Mouse (Mus musculus) myocyte (in vitro differentiated cells): ENCODE measurements around the gene Gnas. TPM values are rescaled to one million over a fixed set of nuclear protein-coding genes. Genes with fewer than 3 reads are reported as not detected.

Experiments
- H3K27me3 ChIP-seq: one replicate; pipeline ENCODE4 v1.6.1; 2011; ENCODE audit not compliant: control insufficient read depth, insufficient read depth, insufficient read length
- H3K36me3 ChIP-seq: one replicate; pipeline ENCODE4 v1.6.1; 2011; ENCODE audit not compliant: control insufficient read depth, insufficient read depth
- H3K4me2 ChIP-seq: one replicate; pipeline ENCODE4 v1.6.1; 2011; ENCODE audit warnings: low read depth, control low read depth
- H3K4me3 ChIP-seq: one replicate; pipeline ENCODE4 v1.5.1; 2011; ENCODE audit warnings: mild to moderate bottlenecking, control low read depth, moderate library complexity
- H3K79me2 ChIP-seq: one replicate; pipeline ENCODE4 v1.6.1; 2011; ENCODE audit not compliant: control insufficient read depth, insufficient read depth
- H3ac ChIP-seq: one replicate; pipeline ENCODE4 v1.6.1; 2011; ENCODE audit not compliant: control insufficient read depth, insufficient read length
- CEBPB ChIP-seq: IDR thresholded peaks from 2 replicates; pipeline ENCODE4 v1.6.1; 2011; ENCODE audit warnings: mild to moderate bottlenecking, moderate library complexity; ENCODE audit not compliant: poor library complexity, insufficient read depth, severe bottlenecking
- E2F4 ChIP-seq: IDR thresholded peaks from one replicate; pipeline ENCODE4 v1.6.1; 2011; ENCODE audit warnings: mild to moderate bottlenecking, control low read depth, moderate library complexity; ENCODE audit not compliant: insufficient read depth
- MAX ChIP-seq: IDR thresholded peaks from one replicate; pipeline ENCODE4 v1.6.1; 2011; ENCODE audit warnings: low read depth, mild to moderate bottlenecking, control low read depth
- MYOD1 ChIP-seq, 3 experiments: IDR thresholded peaks; one replicate each; pipeline ENCODE4 v1.6.1; 2011; ENCODE audit warnings: control low read depth in 2 of 3, low read depth in 2 of 3, mild to moderate bottlenecking in 2 of 3, moderate library complexity in 1 of 3; ENCODE audit not compliant: insufficient read length in 2 of 3, control insufficient read depth in 1 of 3
- MYOG ChIP-seq, 3 experiments: IDR thresholded peaks; one replicate each; pipeline ENCODE4 v1.6.1; 2011; ENCODE audit warnings: control low read depth in 2 of 3, low read depth in 2 of 3, mild to moderate bottlenecking in 2 of 3; ENCODE audit not compliant: insufficient read length in 2 of 3, control insufficient read depth in 1 of 3, insufficient read depth in 1 of 3
- POLR2A ChIP-seq: IDR thresholded peaks from one replicate; pipeline ENCODE4 v1.6.1; 2011; ENCODE audit warnings: low read depth, mild to moderate bottlenecking, control low read depth, moderate library complexity; ENCODE audit not compliant: insufficient read length
- REST ChIP-seq: IDR thresholded peaks from one replicate; pipeline ENCODE4 v1.6.1; 2011; ENCODE audit warnings: mild to moderate bottlenecking, control low read depth, moderate library complexity; ENCODE audit not compliant: insufficient read depth, insufficient read length
- SRF ChIP-seq: IDR thresholded peaks from one replicate; pipeline ENCODE4 v1.6.1; 2011; ENCODE audit warnings: low read depth; ENCODE audit not compliant: control insufficient read depth, insufficient read length
- TCF12 ChIP-seq: IDR thresholded peaks from one replicate; pipeline ENCODE4 v1.6.1; 2011; ENCODE audit warnings: mild to moderate bottlenecking, control low read depth; ENCODE audit not compliant: poor library complexity, insufficient read depth, severe bottlenecking
- TCF3 ChIP-seq: IDR thresholded peaks from one replicate; pipeline ENCODE4 v1.6.1; 2011; ENCODE audit warnings: low read depth, control low read depth; ENCODE audit not compliant: insufficient read length
- USF1 ChIP-seq: IDR thresholded peaks from one replicate; pipeline ENCODE4 v1.6.1; 2011; ENCODE audit warnings: low read depth, mild to moderate bottlenecking, control low read depth, moderate library complexity
- polyA plus RNA-seq: library from polyadenylated mRNA; unstranded; fragments of >200 nt; fragmentation: generic; extraction: Trizol; gene quantifications from one replicate; pipeline ENCODE4 v1.2.1, GENCODE M21; 2012; ENCODE audit warnings: missing spikeins

Gene Gnas
- polyA plus RNA-seq, 1 experiment = 1,706 TPM

- TF ChIP-seq TCF3 = no peak
- TF ChIP-seq USF1 = peak; percentile 26
- no peak overlapping the region for H3ac ChIP-seq
- no peaks in the 10 kb centered on the region for H3K27me3 ChIP-seq
- H3K4me3 ChIP-seq = no peak overlapping the region
- H3K79me2 ChIP-seq = no peaks in the 10 kb centered on the region
- no peak overlapping the region for H3K4me2 ChIP-seq
- H3K36me3 ChIP-seq = no peaks in the 10 kb centered on the region
These were observed 107.8 kb downstream of the Gnas start for GRCm38 (mm10) chr2:174391936-174392335.

DNA sequence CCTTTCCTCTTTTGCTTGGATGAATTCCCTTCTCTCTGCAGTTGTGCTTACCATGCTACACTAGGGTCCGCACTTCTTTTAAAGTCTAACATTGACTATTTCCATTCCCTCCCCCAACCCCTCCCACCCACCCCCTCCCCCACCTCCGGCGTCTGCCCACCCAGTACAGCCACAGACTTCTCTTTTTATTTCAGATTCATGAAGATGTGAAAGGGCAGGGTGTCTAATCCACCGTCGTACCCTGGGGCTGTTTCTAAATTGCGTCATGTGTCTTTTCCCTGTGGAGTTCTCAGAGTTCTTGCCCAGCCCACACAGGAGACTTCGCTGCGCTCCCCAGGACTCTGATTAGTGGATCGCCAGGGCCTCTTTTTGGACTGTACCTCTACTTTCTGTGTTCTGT is 108.4 kb downstream of the Gnas start:
- Histone ChIP-seq H3K79me2 (no peaks in the 10 kb centered on the region), H3ac (no peak overlapping the region), H3K36me3 (no peaks in the 10 kb centered on the region), H3K27me3 (no peaks in the 10 kb centered on the region), H3K4me3 (no peak overlapping the region), H3K4me2 (no peak overlapping the region)
- TF ChIP-seq USF1 (no peak), MYOG (IDR thresholded peaks at IDR 0.05; ENCODE audit: control insufficient read depth in 1 of 3, insufficient read depth in 1 of 3, insufficient read length in 2 of 3, low read depth in 2 of 3) (no peak), SRF (no peak), CEBPB (no peak), TCF12 (no peak), REST (no peak), POLR2A (no peak), MYOD1 (IDR thresholded peaks at IDR 0.05; ENCODE audit: control insufficient read depth in 1 of 3, insufficient read length in 2 of 3, low read depth in 2 of 3) (no peak), TCF3 (no peak), E2F4 (no peak), MAX (no peak)

DNA sequence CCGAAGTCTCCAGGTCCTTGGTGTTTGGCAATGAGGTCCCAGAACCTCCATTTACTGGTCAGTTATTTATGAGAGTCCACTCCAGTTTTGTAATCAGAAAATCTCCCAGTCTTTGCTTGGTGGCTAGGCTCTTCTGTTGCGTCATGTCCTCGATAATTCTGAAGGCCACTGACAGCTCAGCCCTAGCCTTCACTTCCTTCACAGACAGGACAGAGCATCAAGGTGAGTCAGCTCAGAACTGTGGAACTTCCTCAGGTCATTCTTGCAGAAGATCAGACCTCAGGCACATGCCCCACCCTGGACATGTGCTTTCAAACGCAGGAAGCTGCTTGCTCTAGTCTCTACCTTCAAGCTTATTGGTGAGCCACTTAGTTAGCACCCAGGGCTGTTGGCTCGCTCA is 109.3 kb downstream of the Gnas start:
- Histone ChIP-seq H3K27me3 (no peaks in the 10 kb centered on the region), H3K4me2 (no peak overlapping the region), H3ac (no peak overlapping the region), H3K36me3 (no peaks in the 10 kb centered on the region), H3K4me3 (no peak overlapping the region), H3K79me2 (no peaks in the 10 kb centered on the region)
- TF ChIP-seq SRF = no peak
- no peak for TF ChIP-seq E2F4
- no peak for TF ChIP-seq USF1
- no peak for TF ChIP-seq POLR2A
- TF ChIP-seq MYOD1 (IDR thresholded peaks at IDR 0.05; ENCODE audit: control insufficient read depth in 1 of 3, insufficient read length in 2 of 3, low read depth in 2 of 3) = no peak

Other genes with a start within 250 kb of the Gnas start
- 21.9 TPM for gene Stx16, start 208.0 kb upstream of the Gnas start, polyA plus RNA-seq
- 56.0 TPM for gene Npepl1, start 174.0 kb upstream of the Gnas start, polyA plus RNA-seq
- 9.7 TPM for gene Gm20721, start 62.4 kb downstream of the Gnas start, polyA plus RNA-seq
- 47.9 TPM for gene Nelfcd, start 131.5 kb downstream of the Gnas start, polyA plus RNA-seq
- 244 TPM for gene Ctsz, start 154.7 kb downstream of the Gnas start, polyA plus RNA-seq
- not detected for gene Tubb1, start 166.4 kb downstream of the Gnas start, polyA plus RNA-seq
- 1,160 TPM for gene Atp5e, start 179.8 kb downstream of the Gnas start, polyA plus RNA-seq
- gene Prelid3b, start 188.8 kb downstream of the Gnas start, polyA plus RNA-seq = 81.4 TPM